Mouse (Mus musculus): ENCODE measurements around the gene Mcoln3. TPM values are rescaled to one million over a fixed set of nuclear protein-coding genes. Genes with fewer than 3 reads are reported as not detected.

The Mcoln3 gene
- total RNA-seq (2014; rRNA removed) (0.09 and 0.38 TPM in 2 replicates), polyA plus RNA-seq (2015; fragmentation: Nextera tagmentation; extraction: Ambion mirVana) (0.29 and 0.38 TPM in 2 replicates)

- ATAC-seq (ENCODE audit: low FRiP score): no peak; the same call in 1 of the 2 replicates
- H3K4me1 ChIP-seq (ENCODE audit: insufficient read depth, low read length): no peaks in the 10 kb centered on the region
- H3K9me3 ChIP-seq (ENCODE audit: low read length): no peaks in the 10 kb centered on the region
- 11% methylated on average over 34 of the region's 35 CpGs for WGBS
- peaks cover 16% of the 10 kb centered on the region for H3K27me3 ChIP-seq (ENCODE audit: insufficient read depth, low read length)
- H3K27ac ChIP-seq (ENCODE audit: low read depth, low read length): no peak within 1 kb of the TSS
- peak within 1 kb of the TSS; percentile 38 for H3K4me2 ChIP-seq (ENCODE audit: low read depth, low read length, poor library complexity, severe bottlenecking)
- H3K9ac ChIP-seq (replicated peaks; ENCODE audit: low read length, poor library complexity, severe bottlenecking): no peak within 1 kb of the TSS
- no peak for DNase-seq (ENCODE audit: low spot score)
- no peak for TF ChIP-seq CTCF (IDR thresholded peaks at IDR 0.05)
- peak within 1 kb of the TSS; percentile 15; the same call in 1 of the 2 replicates for H3K4me3 ChIP-seq (ENCODE audit: low read depth, low read length)
- no peaks in the 10 kb centered on the region for H3K36me3 ChIP-seq (ENCODE audit: insufficient read depth, low read length)
Observed at GRCm38 (mm10) chr3:146117258-146117996, at the start of gene Mcoln3. Gene Mcoln3 (plus strand): TSS chr3:146117450.

- Histone ChIP-seq H3K27ac (ENCODE audit: low read depth, low read length) (no peak overlapping the region), H3K9ac (replicated peaks; ENCODE audit: low read length, poor library complexity, severe bottlenecking) (no peak overlapping the region), H3K27me3 (ENCODE audit: insufficient read depth, low read length) (no peaks in the 10 kb centered on the region), H3K4me1 (ENCODE audit: insufficient read depth, low read length) (no peaks in the 10 kb centered on the region), H3K9me3 (ENCODE audit: low read length) (no peaks in the 10 kb centered on the region), H3K36me3 (ENCODE audit: insufficient read depth, low read length) (no peaks in the 10 kb centered on the region), H3K4me3 (ENCODE audit: low read depth, low read length) (no peak overlapping the region), H3K4me2 (ENCODE audit: low read depth, low read length, poor library complexity, severe bottlenecking) (no peak overlapping the region)
- DNase-seq (ENCODE audit: low spot score) (no peak), ATAC-seq (ENCODE audit: low FRiP score) (no peak)
- TF ChIP-seq CTCF (IDR thresholded peaks at IDR 0.05): no peak
- WGBS: 77% methylated on average over 4 of the region's 4 CpGs
Observed at GRCm38 (mm10) chr3:146069276-146069675, 48.0 kb upstream of the Mcoln3 start.

DNA sequence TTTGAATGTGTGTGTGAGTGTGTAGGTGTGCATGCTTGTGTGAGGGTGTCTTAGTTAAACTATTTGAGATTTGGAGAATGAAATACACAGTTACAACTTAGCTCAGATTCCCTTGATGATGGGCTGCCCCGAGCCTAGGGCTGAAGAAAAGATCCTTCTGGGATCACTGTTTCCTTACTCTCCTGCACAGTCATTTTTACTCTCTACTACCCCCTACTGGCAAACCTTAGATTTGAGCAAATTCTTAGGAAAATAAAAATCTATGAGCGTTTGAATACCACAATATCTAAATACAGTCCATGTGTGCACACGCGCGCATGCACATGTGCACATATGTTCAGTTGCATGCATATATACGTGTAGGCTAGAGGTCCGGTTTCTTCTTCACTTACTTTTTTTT is 44.5 kb upstream of the Mcoln3 start:
- ATAC-seq (ENCODE audit: low FRiP score) (no peak), DNase-seq (ENCODE audit: low spot score) (peak; percentile 9)
- H3K27ac ChIP-seq (ENCODE audit: low read depth, low read length): no peak overlapping the region
- no peaks in the 10 kb centered on the region for H3K27me3 ChIP-seq (ENCODE audit: insufficient read depth, low read length)
- no peak overlapping the region for H3K9ac ChIP-seq (replicated peaks; ENCODE audit: low read length, poor library complexity, severe bottlenecking)
- 77% methylated on average over 7 of the region's 7 CpGs for WGBS
- no peaks in the 10 kb centered on the region for H3K9me3 ChIP-seq (ENCODE audit: low read length)
- no peaks in the 10 kb centered on the region for H3K4me1 ChIP-seq (ENCODE audit: insufficient read depth, low read length)
- H3K4me2 ChIP-seq (ENCODE audit: low read depth, low read length, poor library complexity, severe bottlenecking): no peak overlapping the region
- H3K4me3 ChIP-seq (ENCODE audit: low read depth, low read length): no peak overlapping the region
- TF ChIP-seq CTCF (IDR thresholded peaks at IDR 0.05): peak; percentile 63
- no peaks in the 10 kb centered on the region for H3K36me3 ChIP-seq (ENCODE audit: insufficient read depth, low read length)

GRCm38 (mm10) chr3:146080241-146080640 is 37.0 kb upstream of the Mcoln3 start:
- H3K4me1 ChIP-seq (ENCODE audit: insufficient read depth, low read length): no peaks in the 10 kb centered on the region
- H3K9ac ChIP-seq (replicated peaks; ENCODE audit: low read length, poor library complexity, severe bottlenecking): no peak overlapping the region
- TF ChIP-seq CTCF (IDR thresholded peaks at IDR 0.05): no peak
- H3K27me3 ChIP-seq (ENCODE audit: insufficient read depth, low read length): no peaks in the 10 kb centered on the region
- no peaks in the 10 kb centered on the region for H3K36me3 ChIP-seq (ENCODE audit: insufficient read depth, low read length)
- H3K4me2 ChIP-seq (ENCODE audit: low read depth, low read length, poor library complexity, severe bottlenecking): no peak overlapping the region
- WGBS: 94% methylated on average over 12 of the region's 12 CpGs
- no peaks in the 10 kb centered on the region for H3K9me3 ChIP-seq (ENCODE audit: low read length)
- ATAC-seq (ENCODE audit: low FRiP score) (no peak), DNase-seq (ENCODE audit: low spot score) (no peak)
- no peak overlapping the region for H3K27ac ChIP-seq (ENCODE audit: low read depth, low read length)
- no peak overlapping the region for H3K4me3 ChIP-seq (ENCODE audit: low read depth, low read length)

- H3K27me3 ChIP-seq (ENCODE audit: insufficient read depth, low read length): no peaks in the 10 kb centered on the region
- no peak for TF ChIP-seq CTCF (IDR thresholded peaks at IDR 0.05)
- no peak overlapping the region for H3K9ac ChIP-seq (replicated peaks; ENCODE audit: low read length, poor library complexity, severe bottlenecking)
- DNase-seq (ENCODE audit: low spot score): no peak
- no peak for ATAC-seq (ENCODE audit: low FRiP score)
- H3K9me3 ChIP-seq (ENCODE audit: low read length): no peaks in the 10 kb centered on the region
- H3K4me2 ChIP-seq (ENCODE audit: low read depth, low read length, poor library complexity, severe bottlenecking): no peak overlapping the region
- H3K4me3 ChIP-seq (ENCODE audit: low read depth, low read length): no peak overlapping the region
- H3K4me1 ChIP-seq (ENCODE audit: insufficient read depth, low read length): no peaks in the 10 kb centered on the region
- WGBS: 90% methylated on average over 13 of the region's 13 CpGs
- H3K36me3 ChIP-seq (ENCODE audit: insufficient read depth, low read length): no peaks in the 10 kb centered on the region
- no peak overlapping the region for H3K27ac ChIP-seq (ENCODE audit: low read depth, low read length)
Observed at GRCm38 (mm10) chr3:146090988-146091657, 26.1 kb upstream of the Mcoln3 start.

- ATAC-seq (ENCODE audit: low FRiP score): no peak
Observed at GRCm38 (mm10) chr3:146095066-146095465, 22.2 kb upstream of the Mcoln3 start.

More at GRCm38 (mm10) chr3:146095066-146095465, 22.2 kb upstream of the Mcoln3 start:
- H3K4me3 ChIP-seq (ENCODE audit: low read depth, low read length): no peak overlapping the region
- 90% methylated on average over 10 of the region's 10 CpGs for WGBS
- TF ChIP-seq CTCF (IDR thresholded peaks at IDR 0.05): no peak
- no peaks in the 10 kb centered on the region for H3K36me3 ChIP-seq (ENCODE audit: insufficient read depth, low read length)
- no peaks in the 10 kb centered on the region for H3K9me3 ChIP-seq (ENCODE audit: low read length)
- no peak overlapping the region for H3K4me2 ChIP-seq (ENCODE audit: low read depth, low read length, poor library complexity, severe bottlenecking)
- H3K27ac ChIP-seq (ENCODE audit: low read depth, low read length): no peak overlapping the region
- no peaks in the 10 kb centered on the region for H3K4me1 ChIP-seq (ENCODE audit: insufficient read depth, low read length)
- H3K27me3 ChIP-seq (ENCODE audit: insufficient read depth, low read length): no peaks in the 10 kb centered on the region
- no peak for DNase-seq (ENCODE audit: low spot score)
- no peak overlapping the region for H3K9ac ChIP-seq (replicated peaks; ENCODE audit: low read length, poor library complexity, severe bottlenecking)

All from midbrain, postnatal 0 days (tissue).